Mouse (Mus musculus): ENCODE data around the gene Grm5. TPM values are rescaled to one million over a fixed set of nuclear protein-coding genes. Genes with fewer than 3 reads are reported as not detected.

Gene Grm5
- polyA plus RNA-seq, 1 experiment = not detected

- TF ChIP-seq CEBPB (IDR thresholded peaks at IDR 0.05; ENCODE audit: low read depth) = no peak
- TF ChIP-seq USF1 (IDR thresholded peaks at IDR 0.05; ENCODE audit: low read depth) = no peak
- TF ChIP-seq MAX (IDR thresholded peaks at IDR 0.05) = no peak
- TF ChIP-seq MYOD1 (IDR thresholded peaks at IDR 0.05; ENCODE audit: control insufficient read depth, insufficient read length, low read depth) = no peak
- TF ChIP-seq CTCF (IDR thresholded peaks at IDR 0.05; ENCODE audit: control insufficient read depth, insufficient read depth, insufficient read length) = no peak
- TF ChIP-seq FOSL1 (IDR thresholded peaks at IDR 0.05; ENCODE audit: insufficient read depth, low read length, poor library complexity, severe bottlenecking) = no peak
- TF ChIP-seq MYOG (IDR thresholded peaks at IDR 0.05; ENCODE audit: control insufficient read depth, extremely low read depth, insufficient read length) = no peak
- H3K79me2 ChIP-seq (ENCODE audit: control insufficient read depth, insufficient read depth) = no peaks in the 10 kb centered on the region
- H3K4me3 ChIP-seq (ENCODE audit: insufficient read depth, poor library complexity, severe bottlenecking) = no peak overlapping the region
- no peaks in the 10 kb centered on the region for H3K79me3 ChIP-seq (ENCODE audit: low read depth)
- no peak overlapping the region for H3ac ChIP-seq (ENCODE audit: control insufficient read depth, insufficient read length, low read depth)
- H3K27me3 ChIP-seq (ENCODE audit: control insufficient read depth, insufficient read depth, insufficient read length) = no peaks in the 10 kb centered on the region
- H3K36me3 ChIP-seq (ENCODE audit: control insufficient read depth, insufficient read depth) = no peaks in the 10 kb centered on the region
Measured at GRCm38 (mm10) chr7:87838579-87838978, 254.6 kb downstream of the Grm5 start.

GRCm38 (mm10) chr7:87843496-87843895, 259.5 kb downstream of the Grm5 start:
- Histone ChIP-seq H3K36me3 (ENCODE audit: control insufficient read depth, insufficient read depth) (no peaks in the 10 kb centered on the region), H3K79me2 (ENCODE audit: control insufficient read depth, insufficient read depth) (no peaks in the 10 kb centered on the region), H3K79me3 (ENCODE audit: low read depth) (no peaks in the 10 kb centered on the region), H3K4me3 (ENCODE audit: insufficient read depth, poor library complexity, severe bottlenecking) (no peak overlapping the region), H3K27me3 (ENCODE audit: control insufficient read depth, insufficient read depth, insufficient read length) (no peaks in the 10 kb centered on the region), H3ac (ENCODE audit: control insufficient read depth, insufficient read length, low read depth) (no peak overlapping the region)
- TF ChIP-seq CEBPB (IDR thresholded peaks at IDR 0.05; ENCODE audit: low read depth) (no peak), FOSL1 (IDR thresholded peaks at IDR 0.05; ENCODE audit: insufficient read depth, low read length, poor library complexity, severe bottlenecking) (no peak), MYOG (IDR thresholded peaks at IDR 0.05; ENCODE audit: control insufficient read depth, extremely low read depth, insufficient read length) (no peak), USF1 (IDR thresholded peaks at IDR 0.05; ENCODE audit: low read depth) (no peak), MAX (IDR thresholded peaks at IDR 0.05) (no peak), CTCF (IDR thresholded peaks at IDR 0.05; ENCODE audit: control insufficient read depth, insufficient read depth, insufficient read length) (no peak)

GRCm38 (mm10) chr7:87846082-87846481, 262.1 kb downstream of the Grm5 start:
- no peaks in the 10 kb centered on the region for H3K79me3 ChIP-seq (ENCODE audit: low read depth)
- no peak overlapping the region for H3ac ChIP-seq (ENCODE audit: control insufficient read depth, insufficient read length, low read depth)
- no peaks in the 10 kb centered on the region for H3K79me2 ChIP-seq (ENCODE audit: control insufficient read depth, insufficient read depth)
- no peaks in the 10 kb centered on the region for H3K36me3 ChIP-seq (ENCODE audit: control insufficient read depth, insufficient read depth)
- no peak overlapping the region for H3K4me3 ChIP-seq (ENCODE audit: insufficient read depth, poor library complexity, severe bottlenecking)
- TF ChIP-seq USF1 (IDR thresholded peaks at IDR 0.05; ENCODE audit: low read depth) (no peak), MYOG (IDR thresholded peaks at IDR 0.05; ENCODE audit: control insufficient read depth, extremely low read depth, insufficient read length) (no peak), CEBPB (IDR thresholded peaks at IDR 0.05; ENCODE audit: low read depth) (no peak), MAX (IDR thresholded peaks at IDR 0.05) (no peak), FOSL1 (IDR thresholded peaks at IDR 0.05; ENCODE audit: insufficient read depth, low read length, poor library complexity, severe bottlenecking) (no peak), CTCF (IDR thresholded peaks at IDR 0.05; ENCODE audit: control insufficient read depth, insufficient read depth, insufficient read length) (no peak), MYOD1 (IDR thresholded peaks at IDR 0.05; ENCODE audit: control insufficient read depth, insufficient read length, low read depth) (no peak)
- H3K27me3 ChIP-seq (ENCODE audit: control insufficient read depth, insufficient read depth, insufficient read length) = no peaks in the 10 kb centered on the region

- Histone ChIP-seq H3K27me3 (ENCODE audit: control insufficient read depth, insufficient read depth, insufficient read length) (no peaks in the 10 kb centered on the region), H3ac (ENCODE audit: control insufficient read depth, insufficient read length, low read depth) (no peak overlapping the region), H3K79me3 (ENCODE audit: low read depth) (no peaks in the 10 kb centered on the region), H3K36me3 (ENCODE audit: control insufficient read depth, insufficient read depth) (no peaks in the 10 kb centered on the region), H3K4me3 (ENCODE audit: insufficient read depth, poor library complexity, severe bottlenecking) (no peak overlapping the region), H3K79me2 (ENCODE audit: control insufficient read depth, insufficient read depth) (no peaks in the 10 kb centered on the region)
- no peak for TF ChIP-seq CTCF (IDR thresholded peaks at IDR 0.05; ENCODE audit: control insufficient read depth, insufficient read depth, insufficient read length)
Measured at GRCm38 (mm10) chr7:87925956-87926355, 342.0 kb downstream of the Grm5 start.

- Histone ChIP-seq H3ac (ENCODE audit: control insufficient read depth, insufficient read length, low read depth) (no peak overlapping the region), H3K4me3 (ENCODE audit: insufficient read depth, poor library complexity, severe bottlenecking) (no peak overlapping the region), H3K27me3 (ENCODE audit: control insufficient read depth, insufficient read depth, insufficient read length) (no peaks in the 10 kb centered on the region), H3K79me2 (ENCODE audit: control insufficient read depth, insufficient read depth) (no peaks in the 10 kb centered on the region), H3K36me3 (ENCODE audit: control insufficient read depth, insufficient read depth) (no peaks in the 10 kb centered on the region), H3K79me3 (ENCODE audit: low read depth) (no peaks in the 10 kb centered on the region)
- no peak for TF ChIP-seq USF1 (IDR thresholded peaks at IDR 0.05; ENCODE audit: low read depth)
- TF ChIP-seq FOSL1 (IDR thresholded peaks at IDR 0.05; ENCODE audit: insufficient read depth, low read length, poor library complexity, severe bottlenecking) = no peak
- no peak for TF ChIP-seq MYOG (IDR thresholded peaks at IDR 0.05; ENCODE audit: control insufficient read depth, extremely low read depth, insufficient read length)
- TF ChIP-seq CEBPB (IDR thresholded peaks at IDR 0.05; ENCODE audit: low read depth) = no peak
- no peak for TF ChIP-seq MYOD1 (IDR thresholded peaks at IDR 0.05; ENCODE audit: control insufficient read depth, insufficient read length, low read depth)
- no peak for TF ChIP-seq CTCF (IDR thresholded peaks at IDR 0.05; ENCODE audit: control insufficient read depth, insufficient read depth, insufficient read length)
- no peak for TF ChIP-seq MAX (IDR thresholded peaks at IDR 0.05)
Measured at GRCm38 (mm10) chr7:87937415-87937814, 353.4 kb downstream of the Grm5 start.

- no peak overlapping the region for H3ac ChIP-seq (ENCODE audit: control insufficient read depth, insufficient read length, low read depth)
- TF ChIP-seq FOSL1 (IDR thresholded peaks at IDR 0.05; ENCODE audit: insufficient read depth, low read length, poor library complexity, severe bottlenecking) (no peak), MAX (IDR thresholded peaks at IDR 0.05) (no peak), CEBPB (IDR thresholded peaks at IDR 0.05; ENCODE audit: low read depth) (no peak), CTCF (IDR thresholded peaks at IDR 0.05; ENCODE audit: control insufficient read depth, insufficient read depth, insufficient read length) (no peak), MYOG (IDR thresholded peaks at IDR 0.05; ENCODE audit: control insufficient read depth, extremely low read depth, insufficient read length) (no peak), MYOD1 (IDR thresholded peaks at IDR 0.05; ENCODE audit: control insufficient read depth, insufficient read length, low read depth) (no peak), USF1 (IDR thresholded peaks at IDR 0.05; ENCODE audit: low read depth) (no peak)
- no peaks in the 10 kb centered on the region for H3K79me2 ChIP-seq (ENCODE audit: control insufficient read depth, insufficient read depth)
- H3K36me3 ChIP-seq (ENCODE audit: control insufficient read depth, insufficient read depth) = no peaks in the 10 kb centered on the region
- no peaks in the 10 kb centered on the region for H3K79me3 ChIP-seq (ENCODE audit: low read depth)
- no peak overlapping the region for H3K4me3 ChIP-seq (ENCODE audit: insufficient read depth, poor library complexity, severe bottlenecking)
- H3K27me3 ChIP-seq (ENCODE audit: control insufficient read depth, insufficient read depth, insufficient read length) = no peaks in the 10 kb centered on the region
Measured at GRCm38 (mm10) chr7:87938265-87938664, 354.3 kb downstream of the Grm5 start.

All from C2C12 (cell line).